Mouse (Mus musculus) forebrain, postnatal 0 days (tissue): ENCODE measurements around the gene Zfp653. TPM values are rescaled to one million over a fixed set of nuclear protein-coding genes. Genes with fewer than 3 reads are reported as not detected.

Experiments used
- ATAC-seq: fragments of 200-750 bp; cut with Nextera tagmentation; 2 replicates; pipeline ENCODE4 v1.8.0; 2017; ENCODE audit warnings: mild to moderate bottlenecking, moderate library complexity
- DNase-seq: peaks from one replicate; pipeline ENCODE4 v3.0.0-alpha.2; 2015
- H3K27ac ChIP-seq: fragments of 300-500 bp; sonication (generic); 2 replicates; pipeline ENCODE4 v1.5.1; 2014; ENCODE audit warnings: low read depth, mild to moderate bottlenecking, antibody characterized with exemption, low read length, moderate library complexity, mixed read lengths
- H3K27me3 ChIP-seq: fragments of 300-500 bp; sonication (generic); 2 replicates; pipeline ENCODE4 v1.6.1; 2014; ENCODE audit warnings: mild to moderate bottlenecking, low read length, mixed read lengths; ENCODE audit not compliant: insufficient read depth
- H3K36me3 ChIP-seq: fragments of 300-500 bp; sonication (generic); 2 replicates; pipeline ENCODE4 v1.6.1; 2014; ENCODE audit warnings: mild to moderate bottlenecking, moderate library complexity; ENCODE audit not compliant: insufficient read depth
- H3K4me1 ChIP-seq: fragments of 300-500 bp; sonication (generic); 2 replicates; pipeline ENCODE4 v1.6.1; 2014; ENCODE audit warnings: antibody characterized with exemption; ENCODE audit not compliant: insufficient read depth
- H3K4me2 ChIP-seq: fragments of 300-500 bp; sonication (generic); 2 replicates; pipeline ENCODE4 v1.6.1; 2014; ENCODE audit warnings: low read depth, mild to moderate bottlenecking, moderate library complexity
- H3K4me3 ChIP-seq: fragments of 300-500 bp; sonication (generic); 2 replicates; pipeline ENCODE4 v1.5.1; 2014; ENCODE audit warnings: low read depth, low read length, mixed read lengths
- H3K9ac ChIP-seq: fragments of 300-500 bp; sonication (generic); 2 replicates; pipeline ENCODE4 v1.6.1; 2014; ENCODE audit warnings: mild to moderate bottlenecking
- H3K9me3 ChIP-seq: fragments of 300-500 bp; sonication (generic); 2 replicates; pipeline ENCODE4 v1.6.1; 2016; ENCODE audit warnings: low read length
- CTCF ChIP-seq: sonication (generic); IDR thresholded peaks from 2 replicates; pipeline ENCODE4 v1.5.1; 2016; ENCODE audit warnings: antibody characterized with exemption, control low read depth, low read depth
- WGBS: fragments of 180-500 bp; shearing (Covaris S2); extraction: QIAGEN DNeasy Blood & Tissue Kit; methylation state at CpG from one replicate; pipeline ENCODE4 v1.1.7; 2014; 5-methylcytosine and 5-hydroxymethylcytosine counted together
- polyA plus RNA-seq: library from polyadenylated mRNA; unstranded; fragments of >200 nt; fragmentation: Nextera tagmentation; extraction: Ambion mirVana; gene quantifications from 2 replicates; pipeline ENCODE4 v1.2.1, GENCODE M21; 2015
- total RNA-seq: library from RNA; depleted of rRNA; stranded (reverse); fragments of >200 nt; gene quantifications from 2 replicates; pipeline ENCODE4 v1.2.3, GENCODE M21; 2014

The Zfp653 gene
- total and polyA plus RNA-seq, 2 experiments from 2014 or later: 16.3 to 32.3 TPM

DNA sequence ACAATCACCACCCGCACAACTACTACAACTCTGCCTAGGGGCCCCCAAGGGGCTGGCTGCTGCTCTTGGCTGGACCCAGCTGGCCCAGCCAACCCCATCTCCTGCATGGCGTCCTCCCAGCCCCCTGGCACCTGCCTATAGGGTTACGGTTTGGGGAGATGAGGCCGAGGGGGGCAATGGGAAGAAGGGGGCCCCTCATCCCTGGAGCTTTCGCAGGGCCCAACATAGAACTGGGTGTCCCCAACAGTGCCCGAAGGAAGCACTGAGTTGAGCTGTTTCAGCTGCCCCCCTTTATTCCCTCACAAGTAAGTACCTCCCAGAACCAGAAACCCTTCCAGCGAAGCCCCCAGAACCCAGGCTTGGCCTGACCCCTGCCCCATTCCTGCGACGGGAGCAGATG lies 37.0 kb upstream of the Zfp653 start:
- no peak for ATAC-seq
- TF ChIP-seq CTCF: no peak
- peaks cover 28% of the 10 kb centered on the region for H3K36me3 ChIP-seq
- H3K27me3 ChIP-seq: no peaks in the 10 kb centered on the region
- no peak overlapping the region for H3K9ac ChIP-seq
- no peak overlapping the region for H3K27ac ChIP-seq
- H3K9me3 ChIP-seq: no peaks in the 10 kb centered on the region
- H3K4me1 ChIP-seq: no peaks in the 10 kb centered on the region
- DNase-seq: no peak
- no peak overlapping the region for H3K4me3 ChIP-seq
- H3K4me2 ChIP-seq: no peak overlapping the region
- 91% methylated on average over 9 of the region's 9 CpGs for WGBS

DNA sequence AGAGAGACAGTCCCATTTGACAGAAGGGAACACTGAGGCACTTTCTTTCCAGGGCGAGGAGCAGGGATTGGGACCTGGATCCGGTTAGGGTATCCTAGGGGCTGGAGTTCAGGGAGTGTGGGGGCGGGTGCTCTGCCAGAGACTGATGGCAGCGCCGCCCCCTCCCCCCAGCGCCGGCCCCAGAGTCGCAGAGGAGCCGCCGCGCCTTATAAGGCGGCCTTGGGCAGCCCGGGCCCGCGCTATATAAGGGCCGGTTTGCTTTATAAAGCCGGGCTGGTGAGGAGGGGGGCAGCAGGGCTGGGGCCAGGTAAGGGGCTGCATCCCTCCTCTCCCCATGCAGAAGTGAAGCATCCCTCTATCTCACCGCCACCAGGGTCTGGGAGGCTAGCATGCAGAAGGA lies 28.7 kb upstream of the Zfp653 start:
- no peak overlapping the region for H3K4me2 ChIP-seq
- H3K4me1 ChIP-seq: no peaks in the 10 kb centered on the region
- H3K4me3 ChIP-seq: no peak overlapping the region
- no peaks in the 10 kb centered on the region for H3K36me3 ChIP-seq
- DNase-seq (no peak), ATAC-seq (no peak)
- peaks cover 22% of the 10 kb centered on the region for H3K27me3 ChIP-seq
- H3K9ac ChIP-seq: no peak overlapping the region
- no peak overlapping the region for H3K27ac ChIP-seq
- 5% methylated on average over 16 of the region's 18 CpGs for WGBS
- TF ChIP-seq CTCF: no peak
- H3K9me3 ChIP-seq: no peaks in the 10 kb centered on the region

DNA sequence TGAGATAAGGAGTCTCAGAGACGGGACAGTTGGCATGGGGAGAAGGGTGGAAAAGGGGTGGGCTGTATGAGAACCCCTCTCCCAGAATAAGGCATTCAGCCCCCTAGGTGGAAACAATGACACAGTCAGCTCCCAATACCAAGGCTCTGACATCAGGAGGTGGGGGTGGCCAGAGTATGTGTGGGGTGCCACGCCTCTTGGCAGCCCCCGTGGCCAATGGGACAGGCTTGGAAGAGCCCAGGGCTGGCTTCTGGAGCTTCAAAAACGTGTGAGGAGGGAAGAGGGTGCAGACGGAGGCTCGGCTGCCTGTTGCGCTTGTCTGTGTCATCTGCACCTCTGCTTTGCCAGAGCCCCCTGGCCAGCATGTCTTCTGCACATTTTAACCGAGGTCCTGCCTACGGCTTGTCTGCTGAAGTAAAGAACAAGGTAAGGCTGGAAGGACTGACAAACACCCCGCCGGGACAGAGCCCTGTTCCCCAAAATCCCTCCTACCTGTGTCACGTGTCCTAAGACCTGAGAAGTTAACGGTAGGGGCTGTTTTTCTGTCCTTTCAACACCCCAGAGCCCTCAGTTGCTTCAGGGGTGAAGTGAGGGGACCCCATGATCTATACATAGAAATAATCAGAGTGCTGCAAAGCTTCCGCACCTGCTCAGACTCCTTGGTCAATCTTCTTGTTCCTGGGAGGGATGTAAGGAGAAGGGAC lies 28.0 kb upstream of the Zfp653 start, which contains the start of gene Cnn1:
Gene Cnn1 (plus strand): TSS at position 224 of the 704 bp plus-strand sequence.
- ATAC-seq (0 out of 2 replicates have a peak, but pooled peaks have one; percentile 25), DNase-seq (no peak)
- H3K9ac ChIP-seq: no peak within 1 kb of the TSS
- no peaks in the 10 kb centered on the region for H3K4me1 ChIP-seq
- no peak for TF ChIP-seq CTCF
- no peak within 1 kb of the TSS for H3K27ac ChIP-seq
- H3K27me3 ChIP-seq: peaks cover 22% of the 10 kb centered on the region
- no peaks in the 10 kb centered on the region for H3K9me3 ChIP-seq
- no peak within 1 kb of the TSS for H3K4me2 ChIP-seq
- no peaks in the 10 kb centered on the region for H3K36me3 ChIP-seq
- H3K4me3 ChIP-seq: no peak within 1 kb of the TSS
- 10% methylated on average over 14 of the region's 14 CpGs for WGBS

DNA sequence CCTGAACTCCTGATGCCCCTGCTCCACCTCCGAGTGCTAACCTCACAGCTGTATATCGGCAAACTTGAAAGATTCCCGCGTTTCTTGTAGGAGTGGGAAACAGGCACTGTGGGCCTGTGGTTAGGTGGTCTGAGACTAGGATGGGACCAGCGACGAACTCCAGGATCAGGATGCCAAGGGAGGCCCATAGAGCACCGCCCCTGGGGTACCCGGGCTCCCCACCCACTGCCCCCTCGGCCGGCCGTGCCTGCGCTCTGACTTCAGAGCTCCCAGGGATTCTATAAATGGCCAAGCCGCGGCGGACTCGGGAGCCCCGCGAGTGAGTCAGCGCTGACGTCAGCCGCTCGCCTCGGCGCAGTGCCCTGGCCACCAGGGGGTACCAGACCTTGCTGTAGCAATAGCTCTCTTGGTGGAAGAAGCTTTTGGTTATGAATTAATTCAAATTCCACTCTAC lies 24.7 kb upstream of the Zfp653 start:
- peak; percentile 56; the same call in 1 of the 2 replicates for ATAC-seq
- H3K9me3 ChIP-seq: no peaks in the 10 kb centered on the region
- H3K4me3 ChIP-seq: peak overlapping the region; percentile 30
- no peak overlapping the region for H3K27ac ChIP-seq
- TF ChIP-seq CTCF: peak; percentile 60
- peaks cover 21% of the 10 kb centered on the region for H3K27me3 ChIP-seq
- H3K9ac ChIP-seq: peak overlapping the region; percentile 40; the same call in 1 of the 2 replicates
- whole genome bisulfite sequencing: 2% methylated on average over 24 of the region's 24 CpGs
- H3K36me3 ChIP-seq: no peaks in the 10 kb centered on the region
- H3K4me1 ChIP-seq: no peaks in the 10 kb centered on the region
- DNase-seq: peak; percentile 65
- H3K4me2 ChIP-seq: peak overlapping the region; percentile 58

DNA sequence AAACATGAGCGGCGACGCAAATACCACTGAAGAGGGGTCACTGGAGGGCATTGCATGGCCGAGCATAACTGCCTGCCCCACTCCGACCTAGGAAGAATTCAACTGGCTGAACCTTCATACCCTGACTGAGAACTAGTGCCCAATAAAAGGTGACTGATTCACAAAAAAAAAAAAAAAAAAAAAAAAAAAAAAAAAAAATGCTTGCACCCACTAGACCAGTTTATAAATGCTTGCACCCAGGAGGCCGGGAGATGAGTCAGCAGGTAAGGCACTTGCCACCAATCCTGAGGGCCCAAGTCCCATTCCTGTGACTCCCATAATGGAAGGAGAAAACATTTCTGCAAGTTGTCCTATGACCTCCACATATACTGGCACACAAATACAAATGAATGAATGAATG lies 21.6 kb upstream of the Zfp653 start:
- Histone ChIP-seq H3K4me3 (no peak overlapping the region), H3K9ac (no peak overlapping the region), H3K27me3 (no peaks in the 10 kb centered on the region), H3K4me1 (no peaks in the 10 kb centered on the region), H3K27ac (no peak overlapping the region), H3K36me3 (no peaks in the 10 kb centered on the region), H3K9me3 (no peaks in the 10 kb centered on the region), H3K4me2 (no peak overlapping the region)
- no peak for DNase-seq
- no peak for ATAC-seq
- no peak for TF ChIP-seq CTCF
- WGBS: 96% methylated on average over 6 of the region's 6 CpGs

DNA sequence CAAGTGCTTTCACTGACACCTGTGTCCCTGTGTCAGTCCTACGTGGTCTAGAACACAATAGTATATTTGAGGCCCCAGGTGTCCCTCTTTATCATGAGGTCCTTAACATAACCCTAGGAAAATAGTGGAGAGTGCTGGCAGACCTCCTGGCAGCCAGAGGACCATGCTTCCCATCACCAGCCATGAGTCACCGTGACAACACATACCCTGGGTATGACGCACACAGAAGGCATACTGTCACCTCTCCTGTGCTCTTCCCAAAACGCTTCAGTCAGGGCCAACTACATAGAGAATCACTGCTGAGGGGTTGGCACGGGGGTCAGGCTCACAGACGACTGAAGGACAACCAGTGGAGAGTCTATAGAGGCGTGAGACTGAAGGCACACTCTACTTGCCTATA lies 18.8 kb upstream of the Zfp653 start:
- Histone ChIP-seq H3K4me2 (no peak overlapping the region), H3K4me3 (no peak overlapping the region), H3K4me1 (peaks cover 5% of the 10 kb centered on the region), H3K9me3 (no peaks in the 10 kb centered on the region), H3K27me3 (no peaks in the 10 kb centered on the region), H3K9ac (no peak overlapping the region), H3K27ac (no peak overlapping the region), H3K36me3 (no peaks in the 10 kb centered on the region)
- 83% methylated on average over 7 of the region's 7 CpGs for WGBS
- no peak for ATAC-seq
- no peak for TF ChIP-seq CTCF
- DNase-seq: no peak

DNA sequence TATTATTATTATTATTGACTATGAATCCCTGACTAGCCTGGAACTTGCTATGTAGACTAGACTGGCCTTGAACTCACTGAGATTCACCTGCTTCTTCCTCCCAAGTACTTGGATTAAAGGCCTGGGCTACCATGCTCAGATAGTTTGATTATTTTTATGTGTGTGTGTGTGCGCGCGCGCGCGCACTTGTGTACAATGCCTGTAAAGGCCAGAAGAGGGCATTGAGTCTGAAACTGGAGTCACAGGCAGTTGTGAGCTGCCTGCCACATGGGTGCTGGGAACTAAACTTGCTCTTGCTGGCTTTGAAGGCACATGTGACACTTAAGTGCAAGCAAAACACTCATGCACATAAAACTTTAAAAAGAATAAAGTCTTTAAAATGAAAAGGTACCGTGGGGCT lies 18.1 kb upstream of the Zfp653 start:
- H3K36me3 ChIP-seq: no peaks in the 10 kb centered on the region
- H3K9me3 ChIP-seq: no peaks in the 10 kb centered on the region
- peaks cover 5% of the 10 kb centered on the region for H3K4me1 ChIP-seq
- 97% methylated on average over 7 of the region's 7 CpGs for WGBS
- no peak for DNase-seq
- H3K4me3 ChIP-seq: no peak overlapping the region
- H3K9ac ChIP-seq: no peak overlapping the region
- no peak for ATAC-seq
- no peak for TF ChIP-seq CTCF
- no peak overlapping the region for H3K4me2 ChIP-seq
- no peak overlapping the region for H3K27ac ChIP-seq
- H3K27me3 ChIP-seq: no peaks in the 10 kb centered on the region
